Mouse (Mus musculus) left cerebral cortex, adult 18-20 months (tissue): Measurements from ENCODE around the gene Osbpl6. TPM values are rescaled to one million over a fixed set of nuclear protein-coding genes. Genes with fewer than 3 reads are reported as not detected.
A peak's percentile ranks its signal among the peaks of the same experiment; 100 is the strongest.

Source experiments
- DNase-seq, 2 experiments: peaks; one replicate each; pipeline ENCODE4 v3.0.0; 2021 to 2022; ENCODE audit warnings: low spot score in 2 of 2, mixed read lengths in 1 of 2
- long read RNA-seq, 2 experiments: library from polyadenylated mRNA; stranded (forward); transcript quantifications; one replicate each; pipeline ENCODE4 v2.0.0; 2021
- total RNA-seq, 2 experiments: library from RNA; stranded (reverse); gene quantifications; 2 replicates each; pipeline ENCODE4 v1.2.3; 2021

Osbpl6 gene
- 10 to 100 TPM; 51.2 to 53.5 TPM for total RNA-seq
- long read RNA-seq, experiment 1, full-length matches to known transcripts = 1 of 15 reads
- long read RNA-seq, experiment 1, partial matches to known transcripts = 8 of 15 reads
- long read RNA-seq, experiment 1, other reads (novel, unspliced or antisense) = 6 of 15 reads
- long read RNA-seq, experiment 2, full-length matches to known transcripts = 3 of 8 reads
- long read RNA-seq, experiment 2, partial matches to known transcripts = 1 of 8 reads
- long read RNA-seq, experiment 2, other reads (novel, unspliced or antisense) = 4 of 8 reads

DNA sequence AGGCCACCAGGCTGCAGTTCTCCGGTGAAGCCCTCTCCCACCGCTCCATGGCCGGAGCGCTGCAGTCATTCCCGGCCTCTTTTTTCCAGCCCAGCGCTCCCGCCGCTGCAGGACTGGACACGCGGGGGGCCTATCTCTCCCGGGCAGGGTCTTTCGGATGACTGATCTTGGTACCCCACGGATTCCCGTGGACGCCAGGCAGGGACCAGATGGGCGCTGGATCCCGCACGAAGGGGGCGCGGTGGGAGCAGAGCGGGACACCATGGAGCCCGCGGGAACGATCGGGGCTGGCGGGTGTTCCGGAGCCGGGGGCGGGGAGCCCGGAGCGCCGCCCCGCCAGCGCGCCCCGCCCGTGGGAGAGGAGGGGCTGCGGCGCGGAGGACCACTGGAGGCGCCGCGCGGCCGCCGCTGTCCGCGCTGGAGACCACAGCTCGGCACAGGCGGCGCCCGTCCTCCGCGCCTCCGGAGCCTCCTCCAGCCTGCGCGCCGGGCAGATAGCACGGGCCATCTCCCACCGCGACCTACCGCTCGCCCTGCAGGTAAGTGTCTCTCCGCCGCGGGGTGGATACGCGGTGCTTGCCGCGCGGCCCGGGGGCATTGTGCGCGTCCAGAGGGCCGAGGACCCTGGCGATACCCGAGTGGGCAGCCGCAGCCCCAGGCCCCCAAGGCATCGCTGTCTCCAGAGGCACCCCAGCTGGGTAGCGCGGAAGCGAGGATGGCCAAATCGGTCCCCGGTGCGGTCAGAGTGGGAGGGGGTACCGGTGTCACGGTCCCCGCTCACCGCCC, at the start of gene Osbpl6:
Osbpl6 (plus strand) TSS at position 358 of the 786 bp plus-strand sequence.
- peak; percentile 66 to 86 for DNase-seq

DNA sequence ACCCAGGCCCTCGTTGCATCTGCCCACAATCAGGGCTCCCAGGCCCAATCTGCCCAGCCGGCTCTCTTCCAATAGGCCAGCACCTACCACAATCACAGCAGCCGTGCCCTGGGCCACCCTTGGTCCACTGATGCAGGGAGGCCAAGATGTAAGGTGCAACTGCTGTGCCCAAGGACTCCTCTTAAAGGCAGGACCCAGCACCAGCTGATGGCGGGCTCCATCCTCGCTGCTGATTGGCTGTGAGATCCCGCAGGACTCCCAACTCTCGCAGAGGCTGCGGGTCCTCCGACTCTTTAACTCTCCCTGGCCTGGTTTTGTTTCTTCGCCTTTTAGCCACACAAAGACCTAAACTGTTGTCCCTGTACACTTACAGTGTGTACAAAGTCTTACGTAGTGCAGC, 46.1 kb upstream of the Osbpl6 start, which contains the start of gene Cyct:
Cyct (minus strand) TSS at position 225 of the 400 bp plus-strand sequence.
- no peak for DNase-seq

- no peak for DNase-seq
These were observed 44.2 kb upstream of the Osbpl6 start for GRCm38 (mm10) chr2:76362111-76362510.

- no peak for DNase-seq
These were observed 40.5 kb upstream of the Osbpl6 start for GRCm38 (mm10) chr2:76365811-76366210.

DNA sequence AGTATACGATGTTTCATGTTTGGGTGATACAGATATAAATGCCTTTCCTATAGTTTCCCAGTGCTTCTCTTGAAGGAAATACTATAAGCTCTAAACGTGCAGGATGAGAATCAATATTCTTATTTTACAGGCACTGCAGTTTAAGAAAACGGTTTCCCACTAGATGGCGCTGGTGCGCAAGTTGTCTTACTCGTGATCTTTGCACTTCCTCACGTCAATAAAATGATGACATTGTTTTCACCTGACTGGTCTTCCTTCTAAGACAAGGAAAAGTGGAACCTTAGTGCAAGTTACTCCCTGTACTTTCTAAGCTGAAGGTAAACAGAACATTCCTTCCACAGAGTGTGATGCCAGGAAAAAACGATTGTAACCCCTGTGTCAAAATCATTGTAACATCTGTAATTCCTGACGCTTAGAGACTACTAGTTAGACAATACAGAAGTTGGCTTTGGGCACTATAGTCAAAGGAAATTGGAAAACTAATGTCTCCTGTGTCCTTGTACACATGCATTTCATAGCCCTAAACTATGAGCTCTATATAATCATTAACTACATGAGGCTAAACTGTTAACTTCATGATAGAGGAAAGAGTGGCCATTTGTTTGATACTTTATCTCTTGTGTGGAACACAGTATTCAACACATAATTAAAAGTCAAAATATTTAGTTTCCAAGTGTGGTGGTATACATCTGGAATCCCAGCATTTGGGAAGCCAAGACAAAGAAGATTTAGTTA, 39.0 kb upstream of the Osbpl6 start:
- peak; percentile 80 to 92 for DNase-seq

GRCm38 (mm10) chr2:76368861-76369660, 37.2 kb upstream of the Osbpl6 start:
- DNase-seq = no peak

GRCm38 (mm10) chr2:76369821-76370655, 36.3 kb upstream of the Osbpl6 start, which contains the start of gene Rbm45:
Gene Rbm45, plus strand, starts transcription at chr2:76369984.
- DNase-seq = peak; percentile 90 to 94

GRCm38 (mm10) chr2:76370656-76370922, 35.7 kb upstream of the Osbpl6 start:
- DNase-seq = no peak

- DNase-seq = no peak
These were observed 34.1 kb upstream of the Osbpl6 start for GRCm38 (mm10) chr2:76372244-76372643.

GRCm38 (mm10) chr2:76374544-76375206, 31.6 kb upstream of the Osbpl6 start:
- no peak for DNase-seq

DNA sequence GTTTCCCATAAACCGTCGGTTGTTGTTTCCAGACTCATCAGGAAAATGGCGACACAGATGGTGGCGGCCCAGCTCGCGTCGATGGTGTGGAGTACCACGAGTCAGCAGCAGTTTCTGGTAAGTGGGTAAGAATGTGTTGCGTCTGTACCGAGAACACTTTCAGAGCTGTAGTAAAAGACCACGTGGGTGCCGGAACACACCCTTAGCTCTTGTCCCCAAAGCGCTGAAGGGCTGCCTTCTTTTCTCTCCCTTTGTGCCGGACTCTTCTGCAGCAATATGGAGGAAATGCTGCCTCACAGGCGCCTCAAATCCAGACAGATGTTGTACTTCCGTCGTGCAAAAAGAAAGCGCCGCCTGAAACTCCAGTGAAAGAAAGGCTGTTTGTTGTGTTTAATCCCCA, 27.7 kb upstream of the Osbpl6 start:
- no peak for DNase-seq

- DNase-seq = no peak
These were observed 19.8 kb upstream of the Osbpl6 start for GRCm38 (mm10) chr2:76386531-76386930.

DNA sequence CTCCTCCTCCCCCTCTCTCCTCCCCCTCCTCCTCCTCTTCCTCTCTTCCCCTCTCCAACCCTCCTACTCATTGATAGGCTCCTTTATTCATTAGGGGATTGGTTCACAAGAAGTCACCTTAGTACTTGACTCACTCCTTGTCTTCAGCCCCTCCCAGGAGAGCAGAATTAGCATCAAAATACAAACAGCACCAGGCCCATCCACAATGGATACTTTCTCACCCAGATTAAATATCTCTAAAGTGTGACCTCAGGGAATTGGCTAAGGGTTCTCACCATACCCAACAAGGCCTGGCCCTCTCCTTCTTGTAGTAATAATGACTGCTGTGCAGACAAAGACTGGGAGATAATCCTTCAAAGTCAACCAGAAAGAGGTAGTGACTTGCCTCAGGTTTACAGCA, 6.1 kb upstream of the Osbpl6 start:
- no peak for DNase-seq

GRCm38 (mm10) chr2:76405596-76406150, 635 bp upstream of the Osbpl6 start:
- DNase-seq = peak in 1 of 2 experiments; percentile 16

- DNase-seq = peak; percentile 64 to 74
These were observed 681 bp downstream of the Osbpl6 start for GRCm38 (mm10) chr2:76406937-76407441.

- DNase-seq = no peak
These were observed 3.2 kb downstream of the Osbpl6 start for GRCm38 (mm10) chr2:76409526-76409925.

- DNase-seq = peak in 1 of 2 experiments; percentile 8
These were observed 3.7 kb downstream of the Osbpl6 start for GRCm38 (mm10) chr2:76409986-76410385.

DNA sequence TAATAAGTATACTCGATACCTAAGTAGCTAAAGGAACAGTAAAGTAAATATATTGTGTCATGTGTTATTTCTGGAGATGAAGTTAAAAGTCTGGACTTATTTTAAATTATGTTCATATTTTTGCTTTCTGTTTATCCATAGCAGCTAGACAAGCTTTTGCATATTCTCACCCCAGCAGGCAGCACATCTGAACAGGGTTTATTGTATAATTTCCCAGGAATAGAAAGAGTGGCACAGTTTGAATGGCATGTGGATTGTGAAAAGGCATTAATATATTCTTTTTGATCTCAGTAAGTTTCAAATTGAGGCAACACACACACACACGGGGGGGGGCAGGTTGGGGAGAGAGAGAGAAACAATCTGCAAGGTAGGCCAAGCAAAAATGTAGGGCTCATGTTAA, 6.6 kb downstream of the Osbpl6 start:
- no peak for DNase-seq
